Mouse (Mus musculus): ENCODE results near the gene Lce3d.

Lce3d gene

GRCm38 (mm10) chr3:92957090-92957489 lies at the start of gene Lce3d:
Lce3d (plus strand) TSS chr3:92957390.
- no peak for DNase-seq (ENCODE audit: low read depth)

- DNase-seq (ENCODE audit: low read depth): peak; percentile 59
Observed at GRCm38 (mm10) chr3:92907571-92907970, 49.6 kb upstream of the Lce3d start.

GRCm38 (mm10) chr3:92920364-92920763 lies 36.8 kb upstream of the Lce3d start:
- DNase-seq (ENCODE audit: low read depth): peak; percentile 29

GRCm38 (mm10) chr3:92926130-92926529 lies 31.1 kb upstream of the Lce3d start, which contains the start of gene Lce3a:
Lce3a (minus strand) TSS chr3:92926230.
- no peak for DNase-seq (ENCODE audit: low read depth)

- DNase-seq (ENCODE audit: low read depth): no peak
Observed at GRCm38 (mm10) chr3:92932679-92933078, 24.5 kb upstream of the Lce3d start, which contains the start of gene Lce3b. Lce3b (plus strand) TSS chr3:92932979.

GRCm38 (mm10) chr3:92944186-92944585 lies 13.0 kb upstream of the Lce3d start, which contains the start of gene Lce3c:
Lce3c (plus strand) TSS chr3:92944486.
- DNase-seq (ENCODE audit: low read depth): no peak

- DNase-seq (ENCODE audit: low read depth): no peak
Observed at GRCm38 (mm10) chr3:92966761-92967160, 9.6 kb downstream of the Lce3d start, which contains the start of gene Lce3e. Lce3e (plus strand) TSS chr3:92967061.

- DNase-seq (ENCODE audit: low read depth): no peak
Observed at GRCm38 (mm10) chr3:92978484-92978883, 21.3 kb downstream of the Lce3d start.

GRCm38 (mm10) chr3:92991926-92992325 lies 34.7 kb downstream of the Lce3d start, which contains the start of gene Lce3f:
Lce3f (plus strand) TSS chr3:92992226.
- no peak for DNase-seq (ENCODE audit: low read depth)

- peak; percentile 78 for DNase-seq (ENCODE audit: low read depth)
Observed at GRCm38 (mm10) chr3:92998691-92999090, 41.5 kb downstream of the Lce3d start.

- no peak for DNase-seq (ENCODE audit: low read depth)
Observed at GRCm38 (mm10) chr3:93000621-93001020, 43.4 kb downstream of the Lce3d start.

- no peak for DNase-seq (ENCODE audit: low read depth)
Observed at GRCm38 (mm10) chr3:93002843-93003242, 45.7 kb downstream of the Lce3d start.

Data from NIH3T3 (cell line).